Mouse (Mus musculus) right cerebral cortex, postnatal 25 days (tissue): ENCODE measurements around the gene Myo1b.

Experiments
- DNase-seq: peaks from one replicate; pipeline ENCODE4 v3.0.0; 2022

Myo1b gene

DNA sequence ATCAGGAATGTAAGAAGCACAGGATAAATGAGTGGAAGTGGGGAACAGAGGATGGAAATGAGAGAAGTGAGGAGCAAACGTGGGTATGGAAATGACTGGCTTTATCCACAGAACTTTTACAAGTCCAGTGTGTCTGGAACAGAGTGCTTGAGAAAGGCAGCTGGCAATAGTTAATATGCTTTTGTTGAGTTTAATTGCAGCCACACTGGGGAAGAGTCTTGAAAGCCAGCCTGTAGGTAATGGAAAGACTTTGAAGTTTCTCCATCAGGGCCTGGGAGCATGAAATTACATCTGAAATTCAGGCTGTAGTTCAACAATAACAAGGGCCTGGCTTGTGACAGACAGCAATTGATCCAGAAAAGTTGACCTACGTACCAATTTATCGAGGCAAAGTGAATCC is 209.8 kb downstream of the Myo1b start:
- DNase-seq, result no peak

- DNase-seq, result no peak
These were observed 211.3 kb downstream of the Myo1b start for GRCm38 (mm10) chr1:51704610-51705009.
